Comparison of ENCODE assay signal across 8 mouse cellular contexts in the genomic region with DNA sequence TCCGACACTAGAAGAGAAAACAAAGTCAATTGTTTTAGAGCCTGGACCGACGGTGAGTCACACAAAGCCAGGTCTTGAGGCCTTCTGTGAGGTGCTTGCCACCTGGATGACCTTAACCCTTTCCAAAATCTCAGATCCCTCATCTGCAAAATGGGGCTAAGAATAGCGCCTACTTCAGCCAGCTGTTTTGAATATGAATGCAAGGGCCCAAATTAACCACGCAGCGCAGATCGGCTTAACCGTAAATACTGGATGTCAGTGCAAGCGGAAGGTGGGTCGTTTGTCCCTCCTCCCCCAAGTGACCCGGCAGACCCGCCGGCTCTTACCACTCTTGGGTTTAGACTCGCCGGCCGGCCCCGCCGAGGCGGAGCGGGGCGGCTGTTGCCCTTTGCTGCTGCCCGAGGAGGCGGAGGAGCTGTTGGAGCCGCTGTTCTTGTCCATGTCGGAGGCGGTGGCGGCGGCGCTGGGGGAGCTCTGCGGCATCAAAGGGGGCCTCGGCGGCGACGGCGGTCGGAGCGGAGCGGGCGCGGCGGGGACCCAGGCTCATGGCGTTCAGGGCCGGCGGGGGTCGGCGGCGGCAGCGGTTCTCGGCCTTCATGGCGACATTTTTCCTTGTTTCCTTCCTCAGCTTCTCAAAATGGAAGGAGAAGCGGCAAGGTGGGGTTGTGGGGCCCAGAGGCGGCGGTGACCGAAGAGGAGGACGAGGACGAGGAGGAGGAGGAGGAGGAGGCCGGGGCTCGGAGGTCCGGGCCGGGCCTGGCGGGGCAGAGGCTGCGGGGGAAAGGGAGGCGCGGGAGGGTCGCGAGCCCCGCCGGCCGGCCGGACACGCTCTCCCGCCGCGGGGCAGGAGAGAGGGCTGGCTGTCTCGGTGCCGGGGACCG. TPM values are rescaled to one million over a fixed set of nuclear protein-coding genes. Genes with fewer than 3 reads are reported as not detected.
DNase-seq lines count a peak whose midpoint lies in the region; ATAC-seq lines count a peak whose summit lies in the region.

No protein-coding gene starts in this region.

- H3K27ac ChIP-seq in forebrain, embryonic 12.5 days: peak overlapping the region; percentile 86
- peak overlapping the region; percentile 79 for H3K27ac ChIP-seq in hindbrain, embryonic 11.5 days (ENCODE audit: low read depth, low read length)
- peak overlapping the region; percentile 83 for H3K27ac ChIP-seq in limb, embryonic 13.5 days
- peak overlapping the region; percentile 88 for H3K27ac ChIP-seq in midbrain, embryonic 12.5 days (replicated peaks)

- H3K9me3 ChIP-seq in forebrain, embryonic 12.5 days: no peaks in the 10 kb centered on the region
- H3K9me3 ChIP-seq in hindbrain, embryonic 11.5 days (ENCODE audit: control insufficient read depth, low read length): no peaks in the 10 kb centered on the region
- H3K9me3 ChIP-seq in limb, embryonic 13.5 days: no peaks in the 10 kb centered on the region
- no peaks in the 10 kb centered on the region for H3K9me3 ChIP-seq in midbrain, embryonic 12.5 days

- H3K36me3 ChIP-seq in forebrain, embryonic 12.5 days (replicated peaks): peaks cover 20% of the 10 kb centered on the region
- no peaks in the 10 kb centered on the region for H3K36me3 ChIP-seq in hindbrain, embryonic 11.5 days (ENCODE audit: control insufficient read depth, insufficient read depth, low read length)
- peaks cover 25% of the 10 kb centered on the region for H3K36me3 ChIP-seq in limb, embryonic 13.5 days
- peaks cover 15% of the 10 kb centered on the region; the same call in 1 of the 2 replicates for H3K36me3 ChIP-seq in midbrain, embryonic 12.5 days

- WGBS in forebrain, embryonic 12.5 days: 1% methylated on average over 65 of the region's 77 CpGs
- WGBS in hindbrain, embryonic 11.5 days: under 1% methylated on average over 62 of the region's 77 CpGs
- under 1% methylated on average over 65 of the region's 77 CpGs for WGBS in limb, embryonic 13.5 days
- under 1% methylated on average over 68 of the region's 77 CpGs for WGBS in midbrain, embryonic 12.5 days

- peak overlapping the region; percentile 85 for H3K4me2 ChIP-seq in forebrain, embryonic 12.5 days
- H3K4me2 ChIP-seq in hindbrain, embryonic 11.5 days (replicated peaks; ENCODE audit: low read depth, low read length): peak overlapping the region; percentile 79
- peak overlapping the region; percentile 93 for H3K4me2 ChIP-seq in limb, embryonic 13.5 days (replicated peaks)
- H3K4me2 ChIP-seq in midbrain, embryonic 12.5 days (replicated peaks): peak overlapping the region; percentile 81

- peak overlapping the region; percentile 99 for H3K4me3 ChIP-seq in forebrain, embryonic 12.5 days (replicated peaks)
- peak overlapping the region; percentile 97 for H3K4me3 ChIP-seq in hindbrain, embryonic 11.5 days (ENCODE audit: low read depth, low read length)
- H3K4me3 ChIP-seq in limb, embryonic 13.5 days: peak overlapping the region; percentile 100
- peak overlapping the region; percentile 99 for H3K4me3 ChIP-seq in midbrain, embryonic 12.5 days

- intact Hi-C loops in heart, postnatal 25 days (cut with DNase I): no loop called here

- H3K27me3 ChIP-seq in forebrain, embryonic 12.5 days: no peaks in the 10 kb centered on the region
- no peaks in the 10 kb centered on the region for H3K27me3 ChIP-seq in hindbrain, embryonic 11.5 days (ENCODE audit: control insufficient read depth, insufficient read depth, low read length)
- H3K27me3 ChIP-seq in limb, embryonic 13.5 days: no peaks in the 10 kb centered on the region
- no peaks in the 10 kb centered on the region for H3K27me3 ChIP-seq in midbrain, embryonic 12.5 days

- H3K4me1 ChIP-seq in forebrain, embryonic 12.5 days: peaks cover 38% of the 10 kb centered on the region
- 0 out of 2 replicates have a peak, but pooled peaks cover 3% of the 10 kb centered on the region for H3K4me1 ChIP-seq in hindbrain, embryonic 11.5 days (replicated peaks; ENCODE audit: control insufficient read depth, insufficient read depth, low read length)
- H3K4me1 ChIP-seq in limb, embryonic 13.5 days: peaks cover 33% of the 10 kb centered on the region
- H3K4me1 ChIP-seq in midbrain, embryonic 12.5 days: peaks cover 40% of the 10 kb centered on the region

- ATAC-seq in forebrain, embryonic 12.5 days (ENCODE audit: low FRiP score): peak; percentile 24; the same call in 1 of the 2 replicates
- ATAC-seq in hindbrain, embryonic 11.5 days (ENCODE audit: low FRiP score): peak; percentile 72
- ATAC-seq in limb, embryonic 13.5 days (ENCODE audit: low FRiP score, low read depth): peak; percentile 56
- peak; percentile 61; the same call in 1 of the 2 replicates for ATAC-seq in midbrain, embryonic 12.5 days (ENCODE audit: low FRiP score, low read depth)

- peak overlapping the region; percentile 96 for H3K9ac ChIP-seq in forebrain, embryonic 12.5 days
- H3K9ac ChIP-seq in hindbrain, embryonic 11.5 days (ENCODE audit: low read depth, low read length): peak overlapping the region; percentile 81
- peak overlapping the region; percentile 98 for H3K9ac ChIP-seq in limb, embryonic 13.5 days
- peak overlapping the region; percentile 96 for H3K9ac ChIP-seq in midbrain, embryonic 12.5 days (replicated peaks)

- DNase-seq in heart, adult 11 months: peak; percentile 96
- DNase-seq in heart, postnatal 25 days (ENCODE audit: low spot score): no peak
- peak; percentile 67 for DNase-seq in adrenal gland, postnatal 14 days
- DNase-seq in hindbrain, embryonic 11.5 days (ENCODE audit: low spot score): no peak
- DNase-seq in spleen, adult 12 weeks (ENCODE audit: low spot score): peak; percentile 37

RNA-seq across cellular contexts. Expression of a gene that starts 0.5 kb away (rescaled TPM):
- total RNA-seq in heart, postnatal 25 days (2021): 100 to 1,000 TPM; 389 to 406 TPM
- total RNA-seq in adrenal gland, postnatal 14 days (2021): 259 and 262 TPM in 2 replicates
- 187 and 195 TPM in 2 replicates for polyA plus RNA-seq in forebrain, embryonic 12.5 days (2016; fragmentation: Nextera tagmentation; extraction: Ambion mirVana)
- 65.9 and 87.5 TPM in 2 replicates for polyA plus RNA-seq in hindbrain, embryonic 11.5 days (2014; fragmentation: Nextera tagmentation; extraction: Ambion mirVana)
- 141 and 144 TPM in 2 replicates for polyA plus RNA-seq in limb, embryonic 13.5 days (2015; fragmentation: Nextera tagmentation; extraction: Ambion mirVana)
- 196 and 208 TPM in 2 replicates for polyA plus RNA-seq in midbrain, embryonic 12.5 days (2016; fragmentation: Nextera tagmentation; extraction: Ambion mirVana)

RNA-seq across cellular contexts. Expression of a gene that starts 7.3 kb away (rescaled TPM):
- total RNA-seq in heart, postnatal 25 days (2021): 100 to 1,000 TPM; 159 to 164 TPM
- total RNA-seq in adrenal gland, postnatal 14 days (2021): 80.4 and 83.1 TPM in 2 replicates
- 54.3 and 57.1 TPM in 2 replicates for polyA plus RNA-seq in forebrain, embryonic 12.5 days (2016; fragmentation: Nextera tagmentation; extraction: Ambion mirVana)
- 52.6 and 55.5 TPM in 2 replicates for polyA plus RNA-seq in hindbrain, embryonic 11.5 days (2014; fragmentation: Nextera tagmentation; extraction: Ambion mirVana)
- 41.8 and 43.6 TPM in 2 replicates for polyA plus RNA-seq in limb, embryonic 13.5 days (2015; fragmentation: Nextera tagmentation; extraction: Ambion mirVana)
- 48.5 and 52.8 TPM in 2 replicates for polyA plus RNA-seq in midbrain, embryonic 12.5 days (2016; fragmentation: Nextera tagmentation; extraction: Ambion mirVana)

RNA-seq across cellular contexts. Expression of a gene that starts 28.6 kb away (rescaled TPM):
- 100 to 1,000 TPM in 1 of 2 experiments, 10 to 100 TPM in 1; 90.1 to 120 TPM for total RNA-seq in heart, postnatal 25 days (2021)
- 283 and 320 TPM in 2 replicates for total RNA-seq in adrenal gland, postnatal 14 days (2021)
- polyA plus RNA-seq in forebrain, embryonic 12.5 days (2016; fragmentation: Nextera tagmentation; extraction: Ambion mirVana): 1,436 and 1,463 TPM in 2 replicates
- polyA plus RNA-seq in hindbrain, embryonic 11.5 days (2014; fragmentation: Nextera tagmentation; extraction: Ambion mirVana): 1,538 and 1,558 TPM in 2 replicates
- 1,815 and 1,838 TPM in 2 replicates for polyA plus RNA-seq in limb, embryonic 13.5 days (2015; fragmentation: Nextera tagmentation; extraction: Ambion mirVana)
- 1,312 and 1,433 TPM in 2 replicates for polyA plus RNA-seq in midbrain, embryonic 12.5 days (2016; fragmentation: Nextera tagmentation; extraction: Ambion mirVana)

RNA-seq across cellular contexts. Expression of a gene that starts 36.5 kb away (rescaled TPM):
- 10 to 100 TPM; 31.6 to 37.8 TPM for total RNA-seq in heart, postnatal 25 days (2021)
- total RNA-seq in adrenal gland, postnatal 14 days (2021): 92.6 and 92.9 TPM in 2 replicates
- 90.5 and 97.1 TPM in 2 replicates for polyA plus RNA-seq in forebrain, embryonic 12.5 days (2016; fragmentation: Nextera tagmentation; extraction: Ambion mirVana)
- 104 and 106 TPM in 2 replicates for polyA plus RNA-seq in hindbrain, embryonic 11.5 days (2014; fragmentation: Nextera tagmentation; extraction: Ambion mirVana)
- 83.6 and 93.9 TPM in 2 replicates for polyA plus RNA-seq in limb, embryonic 13.5 days (2015; fragmentation: Nextera tagmentation; extraction: Ambion mirVana)
- polyA plus RNA-seq in midbrain, embryonic 12.5 days (2016; fragmentation: Nextera tagmentation; extraction: Ambion mirVana): 76.7 and 79.0 TPM in 2 replicates

RNA-seq across cellular contexts. Expression of a gene that starts 54.8 kb away (rescaled TPM):
- 10 to 100 TPM; 18.5 to 20.6 TPM for total RNA-seq in heart, postnatal 25 days (2021)
- 71.3 and 78.3 TPM in 2 replicates for total RNA-seq in adrenal gland, postnatal 14 days (2021)
- 353 and 383 TPM in 2 replicates for polyA plus RNA-seq in forebrain, embryonic 12.5 days (2016; fragmentation: Nextera tagmentation; extraction: Ambion mirVana)
- 305 and 320 TPM in 2 replicates for polyA plus RNA-seq in hindbrain, embryonic 11.5 days (2014; fragmentation: Nextera tagmentation; extraction: Ambion mirVana)
- 314 and 331 TPM in 2 replicates for polyA plus RNA-seq in limb, embryonic 13.5 days (2015; fragmentation: Nextera tagmentation; extraction: Ambion mirVana)
- polyA plus RNA-seq in midbrain, embryonic 12.5 days (2016; fragmentation: Nextera tagmentation; extraction: Ambion mirVana): 346 and 358 TPM in 2 replicates

Comparison
In these comparisons a context has a peak if more than half of its experiments do, and no peak if none do; other contexts are left out.
1. DNase-seq: peak in heart, adult 11 months (single experiment), adrenal gland, postnatal 14 days (single experiment) and spleen, adult 12 weeks (single experiment); none in heart, postnatal 25 days (single experiment) and hindbrain, embryonic 11.5 days (single experiment).
2. Peak in every context shown above with its lines, with median percentiles within 50 percentile points of each other: ATAC-seq, H3K27ac ChIP-seq, H3K4me2 ChIP-seq, H3K4me3 ChIP-seq and H3K9ac ChIP-seq.